Mouse (Mus musculus): ENCODE measurements around the gene Syt9. TPM values are rescaled to one million over a fixed set of nuclear protein-coding genes. Genes with fewer than 3 reads are reported as not detected.
A peak's percentile ranks its signal among the peaks of the same experiment; 100 is the strongest.

Syt9 gene
- polyA plus RNA-seq, 1 experiment from 2014 or later: 3.9 TPM

- peak; percentile 78 for ATAC-seq (ENCODE audit: low FRiP score)
- Histone ChIP-seq H3K27ac (ENCODE audit: low read depth, low read length) (no peak overlapping the region), H3K4me1 (ENCODE audit: control insufficient read depth, insufficient read depth, low read length) (peaks cover 3% of the 10 kb centered on the region; the same call in 1 of the 2 replicates), H3K9me3 (ENCODE audit: control insufficient read depth, low read length) (no peaks in the 10 kb centered on the region), H3K4me3 (ENCODE audit: low read depth, low read length) (peak overlapping the region; percentile 65), H3K9ac (ENCODE audit: low read length) (peak overlapping the region; percentile 71), H3K36me3 (ENCODE audit: control insufficient read depth, insufficient read depth, low read length) (no peaks in the 10 kb centered on the region), H3K27me3 (ENCODE audit: control insufficient read depth, insufficient read depth, low read length) (peaks cover 28% of the 10 kb centered on the region), H3K4me2 (peak overlapping the region; percentile 98)
- WGBS: 4% methylated on average over 42 of the region's 45 CpGs
- peak; percentile 92 for DNase-seq (ENCODE audit: low spot score, missing footprints)
Measured at GRCm38 (mm10) chr7:107371126-107371920, 795 bp downstream of the Syt9 start.

GRCm38 (mm10) chr7:107380562-107380961 lies 10.0 kb downstream of the Syt9 start:
- Histone ChIP-seq H3K27ac (ENCODE audit: low read depth, low read length) (no peak overlapping the region), H3K9me3 (ENCODE audit: control insufficient read depth, low read length) (no peaks in the 10 kb centered on the region), H3K4me2 (no peak overlapping the region), H3K4me3 (ENCODE audit: low read depth, low read length) (no peak overlapping the region), H3K27me3 (ENCODE audit: control insufficient read depth, insufficient read depth, low read length) (no peaks in the 10 kb centered on the region), H3K9ac (ENCODE audit: low read length) (no peak overlapping the region), H3K4me1 (ENCODE audit: control insufficient read depth, insufficient read depth, low read length) (no peaks in the 10 kb centered on the region), H3K36me3 (ENCODE audit: control insufficient read depth, insufficient read depth, low read length) (no peaks in the 10 kb centered on the region)
- WGBS: 93% methylated on average over 5 of the region's 5 CpGs
- ATAC-seq (ENCODE audit: low FRiP score) (no peak), DNase-seq (ENCODE audit: low spot score, missing footprints) (no peak)

GRCm38 (mm10) chr7:107389604-107390003 lies 19.1 kb downstream of the Syt9 start:
- no peaks in the 10 kb centered on the region for H3K27me3 ChIP-seq (ENCODE audit: control insufficient read depth, insufficient read depth, low read length)
- ATAC-seq (ENCODE audit: low FRiP score): no peak
- no peak for DNase-seq (ENCODE audit: low spot score, missing footprints)

GRCm38 (mm10) chr7:107392749-107393148 lies 22.2 kb downstream of the Syt9 start:
- Histone ChIP-seq H3K4me2 (no peak overlapping the region), H3K27ac (ENCODE audit: low read depth, low read length) (no peak overlapping the region), H3K27me3 (ENCODE audit: control insufficient read depth, insufficient read depth, low read length) (no peaks in the 10 kb centered on the region), H3K4me1 (ENCODE audit: control insufficient read depth, insufficient read depth, low read length) (no peaks in the 10 kb centered on the region), H3K36me3 (ENCODE audit: control insufficient read depth, insufficient read depth, low read length) (no peaks in the 10 kb centered on the region), H3K9ac (ENCODE audit: low read length) (no peak overlapping the region), H3K4me3 (ENCODE audit: low read depth, low read length) (no peak overlapping the region), H3K9me3 (ENCODE audit: control insufficient read depth, low read length) (no peaks in the 10 kb centered on the region)
- DNase-seq (ENCODE audit: low spot score, missing footprints) (no peak), ATAC-seq (ENCODE audit: low FRiP score) (no peak)
- 58% methylated on average over 2 of the region's 2 CpGs for WGBS

More at GRCm38 (mm10) chr7:107389604-107390003, 19.1 kb downstream of the Syt9 start:
- no peak overlapping the region for H3K27ac ChIP-seq (ENCODE audit: low read depth, low read length)
- no peaks in the 10 kb centered on the region for H3K4me1 ChIP-seq (ENCODE audit: control insufficient read depth, insufficient read depth, low read length)
- no peak overlapping the region for H3K4me2 ChIP-seq
- no peak overlapping the region for H3K4me3 ChIP-seq (ENCODE audit: low read depth, low read length)
- H3K36me3 ChIP-seq (ENCODE audit: control insufficient read depth, insufficient read depth, low read length): no peaks in the 10 kb centered on the region
- no peak overlapping the region for H3K9ac ChIP-seq (ENCODE audit: low read length)
- H3K9me3 ChIP-seq (ENCODE audit: control insufficient read depth, low read length): no peaks in the 10 kb centered on the region

GRCm38 (mm10) chr7:107400061-107400799 lies 29.7 kb downstream of the Syt9 start:
- H3K27me3 ChIP-seq (ENCODE audit: control insufficient read depth, insufficient read depth, low read length): no peaks in the 10 kb centered on the region
- no peaks in the 10 kb centered on the region for H3K9me3 ChIP-seq (ENCODE audit: control insufficient read depth, low read length)
- no peak overlapping the region for H3K9ac ChIP-seq (ENCODE audit: low read length)
- H3K36me3 ChIP-seq (ENCODE audit: control insufficient read depth, insufficient read depth, low read length): no peaks in the 10 kb centered on the region
- H3K4me1 ChIP-seq (ENCODE audit: control insufficient read depth, insufficient read depth, low read length): no peaks in the 10 kb centered on the region
- H3K4me3 ChIP-seq (ENCODE audit: low read depth, low read length): no peak overlapping the region
- 92% methylated on average over 15 of the region's 15 CpGs for WGBS
- DNase-seq (ENCODE audit: low spot score, missing footprints) (no peak), ATAC-seq (ENCODE audit: low FRiP score) (no peak)
- no peak overlapping the region for H3K4me2 ChIP-seq
- no peak overlapping the region for H3K27ac ChIP-seq (ENCODE audit: low read depth, low read length)

- no peak overlapping the region for H3K27ac ChIP-seq (ENCODE audit: low read depth, low read length)
- H3K4me3 ChIP-seq (ENCODE audit: low read depth, low read length): no peak overlapping the region
- no peaks in the 10 kb centered on the region for H3K4me1 ChIP-seq (ENCODE audit: control insufficient read depth, insufficient read depth, low read length)
- DNase-seq (ENCODE audit: low spot score, missing footprints) (no peak), ATAC-seq (ENCODE audit: low FRiP score) (no peak)
- no peaks in the 10 kb centered on the region for H3K27me3 ChIP-seq (ENCODE audit: control insufficient read depth, insufficient read depth, low read length)
- no peak overlapping the region for H3K9ac ChIP-seq (ENCODE audit: low read length)
- H3K9me3 ChIP-seq (ENCODE audit: control insufficient read depth, low read length): no peaks in the 10 kb centered on the region
- H3K4me2 ChIP-seq: no peak overlapping the region
- H3K36me3 ChIP-seq (ENCODE audit: control insufficient read depth, insufficient read depth, low read length): no peaks in the 10 kb centered on the region
- WGBS: 93% methylated on average over 3 of the region's 3 CpGs
Measured at GRCm38 (mm10) chr7:107403261-107403660, 32.7 kb downstream of the Syt9 start.

DNA sequence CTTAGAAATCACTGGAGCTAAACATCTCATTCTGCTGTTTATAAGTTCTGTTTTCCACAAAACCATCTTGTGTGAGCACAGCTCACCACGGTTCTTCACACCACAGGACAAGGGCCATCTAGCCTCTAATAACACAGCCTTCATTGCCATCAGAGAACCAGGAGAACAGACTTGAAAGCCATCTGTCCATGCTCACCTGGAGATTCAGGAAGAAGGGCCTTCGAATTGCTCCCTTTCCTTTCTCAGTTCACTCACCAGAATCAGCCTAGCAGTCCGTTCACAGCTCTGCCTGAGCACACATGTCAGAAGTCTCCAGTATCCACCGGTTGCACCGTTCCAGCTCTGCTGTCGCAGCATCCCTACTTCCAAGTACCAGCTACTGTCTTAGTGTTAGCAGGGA lies 44.4 kb downstream of the Syt9 start:
- H3K4me3 ChIP-seq (ENCODE audit: low read depth, low read length): no peak overlapping the region
- 90% methylated on average over 6 of the region's 6 CpGs for WGBS

DNA sequence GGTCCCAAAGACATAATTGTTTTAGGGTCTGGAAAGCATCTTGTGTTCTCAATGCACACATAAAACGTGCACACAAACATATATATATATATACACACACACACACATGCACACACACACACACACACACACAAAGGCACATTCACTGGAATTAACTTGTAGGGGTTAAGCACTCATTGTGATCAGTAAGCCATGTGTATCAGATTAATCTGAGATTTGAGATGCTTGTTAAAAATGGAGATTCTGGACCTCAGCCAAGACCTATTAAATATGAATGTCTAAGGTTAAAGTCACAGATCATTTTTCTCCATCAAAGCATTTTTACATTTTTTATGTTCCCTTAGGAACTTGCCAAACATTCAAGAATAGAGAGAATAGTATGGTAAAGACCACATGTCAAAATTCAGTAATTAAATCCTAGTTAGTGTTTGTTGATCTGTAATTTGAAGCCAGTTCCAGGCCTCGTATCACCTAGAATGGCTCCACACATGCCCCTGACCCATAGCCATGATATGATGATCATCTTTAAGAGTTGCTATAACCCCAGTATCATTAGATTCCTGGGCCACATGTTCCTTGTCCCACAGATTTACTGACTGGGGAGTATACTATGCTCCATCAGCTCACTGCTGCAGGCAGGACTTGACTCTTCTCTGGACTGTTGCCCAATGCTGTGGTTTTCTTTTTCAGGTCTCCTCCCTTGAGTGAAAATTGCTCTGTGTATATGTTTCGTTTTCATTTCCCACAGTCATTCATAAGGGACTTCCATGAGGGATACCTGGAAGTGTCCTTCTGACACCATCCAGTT lies 46.7 kb downstream of the Syt9 start:
- DNase-seq (ENCODE audit: low spot score, missing footprints): no peak
- no peak for ATAC-seq (ENCODE audit: low FRiP score)
- Histone ChIP-seq H3K4me2 (no peak overlapping the region), H3K4me3 (ENCODE audit: low read depth, low read length) (no peak overlapping the region), H3K9ac (ENCODE audit: low read length) (no peak overlapping the region), H3K27ac (ENCODE audit: low read depth, low read length) (no peak overlapping the region), H3K36me3 (ENCODE audit: control insufficient read depth, insufficient read depth, low read length) (no peaks in the 10 kb centered on the region), H3K27me3 (ENCODE audit: control insufficient read depth, insufficient read depth, low read length) (no peaks in the 10 kb centered on the region), H3K9me3 (ENCODE audit: control insufficient read depth, low read length) (no peaks in the 10 kb centered on the region), H3K4me1 (ENCODE audit: control insufficient read depth, insufficient read depth, low read length) (no peaks in the 10 kb centered on the region)
- WGBS: 85% methylated on average over 3 of the region's 3 CpGs

More for the DNA sequence above, 44.4 kb downstream of the Syt9 start:
- no peaks in the 10 kb centered on the region for H3K36me3 ChIP-seq (ENCODE audit: control insufficient read depth, insufficient read depth, low read length)
- DNase-seq (ENCODE audit: low spot score, missing footprints) (no peak), ATAC-seq (ENCODE audit: low FRiP score) (no peak)
- H3K27me3 ChIP-seq (ENCODE audit: control insufficient read depth, insufficient read depth, low read length): no peaks in the 10 kb centered on the region
- H3K9me3 ChIP-seq (ENCODE audit: control insufficient read depth, low read length): no peaks in the 10 kb centered on the region
- H3K4me2 ChIP-seq: no peak overlapping the region
- no peak overlapping the region for H3K27ac ChIP-seq (ENCODE audit: low read depth, low read length)
- no peak overlapping the region for H3K9ac ChIP-seq (ENCODE audit: low read length)
- no peaks in the 10 kb centered on the region for H3K4me1 ChIP-seq (ENCODE audit: control insufficient read depth, insufficient read depth, low read length)
